Mouse (Mus musculus): ENCODE measurements around the gene Ubtd1. TPM values are rescaled to one million over a fixed set of nuclear protein-coding genes. Genes with fewer than 3 reads are reported as not detected.
A peak's percentile ranks its signal among the peaks of the same experiment; 100 is the strongest.
"Not testable (repeated sequence)": the region's sequence is repeated elsewhere in the genome, so short reads cannot be mapped to it uniquely, and the experiment has no call there.

Gene Ubtd1
- polyA plus RNA-seq, 1 experiment, result 14.9 TPM

GRCm38 (mm10) chr19:42071221-42071620 is 89.7 kb downstream of the Ubtd1 start:
- TF ChIP-seq POLR2A (IDR thresholded peaks at IDR 0.05; ENCODE audit: extremely low read depth, insufficient read depth, low read length) (no peak), CTCF (IDR thresholded peaks at IDR 0.05; ENCODE audit: extremely low read depth, insufficient read depth, low read length) (peak; percentile 30; the same call in 1 of the 2 replicates)
- H3K4me1 ChIP-seq (ENCODE audit: control insufficient read depth, insufficient read depth, low read length), result no peaks in the 10 kb centered on the region
- no peak overlapping the region for H3K4me3 ChIP-seq (ENCODE audit: insufficient read depth, low read length)
- no peak overlapping the region for H3K27ac ChIP-seq (ENCODE audit: insufficient read depth, low read length)

GRCm38 (mm10) chr19:42071886-42072608 is 90.5 kb downstream of the Ubtd1 start:
- no peak overlapping the region for H3K27ac ChIP-seq (ENCODE audit: insufficient read depth, low read length)
- H3K4me3 ChIP-seq (ENCODE audit: insufficient read depth, low read length), result no peak overlapping the region
- no peaks in the 10 kb centered on the region for H3K4me1 ChIP-seq (ENCODE audit: control insufficient read depth, insufficient read depth, low read length)
- no peak for TF ChIP-seq POLR2A (IDR thresholded peaks at IDR 0.05; ENCODE audit: extremely low read depth, insufficient read depth, low read length)
- no peak for TF ChIP-seq CTCF (IDR thresholded peaks at IDR 0.05; ENCODE audit: extremely low read depth, insufficient read depth, low read length)

DNA sequence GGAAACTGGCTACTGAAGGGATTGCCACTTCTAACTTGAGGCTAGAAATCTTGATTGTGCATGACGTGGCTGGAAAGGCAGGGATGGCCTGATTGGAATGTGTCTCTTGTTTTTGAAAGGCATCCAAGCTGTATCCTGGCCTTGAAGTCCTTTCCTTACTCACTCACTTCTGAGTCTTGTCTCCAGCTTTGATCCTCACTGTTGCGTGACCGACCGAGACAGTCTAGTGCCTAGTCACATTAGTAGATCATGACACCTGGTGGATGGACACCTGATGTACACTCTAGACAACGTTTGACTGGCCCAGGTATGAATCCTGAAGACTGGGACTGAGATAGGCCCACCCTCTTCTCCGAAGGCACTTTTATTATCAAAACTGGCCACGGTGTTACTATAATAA is 91.2 kb downstream of the Ubtd1 start:
- H3K4me1 ChIP-seq (ENCODE audit: control insufficient read depth, insufficient read depth, low read length), result no peaks in the 10 kb centered on the region
- no peak overlapping the region for H3K27ac ChIP-seq (ENCODE audit: insufficient read depth, low read length)
- TF ChIP-seq POLR2A (IDR thresholded peaks at IDR 0.05; ENCODE audit: extremely low read depth, insufficient read depth, low read length), result no peak
- H3K4me3 ChIP-seq (ENCODE audit: insufficient read depth, low read length), result no peak overlapping the region

GRCm38 (mm10) chr19:42075051-42075450 is 93.5 kb downstream of the Ubtd1 start:
- H3K27ac ChIP-seq (ENCODE audit: insufficient read depth, low read length), result no peak overlapping the region
- TF ChIP-seq CTCF (IDR thresholded peaks at IDR 0.05; ENCODE audit: extremely low read depth, insufficient read depth, low read length) (no peak), POLR2A (IDR thresholded peaks at IDR 0.05; ENCODE audit: extremely low read depth, insufficient read depth, low read length) (no peak)
- no peak overlapping the region for H3K4me3 ChIP-seq (ENCODE audit: insufficient read depth, low read length)
- no peaks in the 10 kb centered on the region for H3K4me1 ChIP-seq (ENCODE audit: control insufficient read depth, insufficient read depth, low read length)

DNA sequence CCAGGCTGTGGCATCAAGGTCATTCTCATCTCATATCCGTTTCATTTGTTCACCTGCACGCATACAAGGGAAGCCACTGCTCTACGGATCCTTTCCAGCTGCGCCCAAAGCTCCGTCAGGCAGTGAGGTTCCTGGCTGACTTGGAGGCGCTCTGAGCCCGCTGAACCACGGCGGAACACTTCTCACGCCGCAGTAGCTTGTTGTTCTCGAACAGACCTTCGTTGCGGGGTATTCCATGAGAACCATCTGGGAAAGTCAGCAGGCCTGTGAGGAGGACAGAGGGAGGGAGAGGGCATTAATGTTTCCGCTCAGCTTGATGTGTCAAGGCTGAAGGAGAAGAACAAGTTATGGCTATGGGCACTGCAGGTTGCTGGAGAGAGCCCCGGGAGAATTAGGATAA is 94.4 kb downstream of the Ubtd1 start:
- Histone ChIP-seq H3K4me1 (ENCODE audit: control insufficient read depth, insufficient read depth, low read length) (no peaks in the 10 kb centered on the region), H3K27ac (ENCODE audit: insufficient read depth, low read length) (no peak overlapping the region), H3K4me3 (ENCODE audit: insufficient read depth, low read length) (no peak overlapping the region)
- TF ChIP-seq POLR2A (IDR thresholded peaks at IDR 0.05; ENCODE audit: extremely low read depth, insufficient read depth, low read length) (no peak), CTCF (IDR thresholded peaks at IDR 0.05; ENCODE audit: extremely low read depth, insufficient read depth, low read length) (no peak)

DNA sequence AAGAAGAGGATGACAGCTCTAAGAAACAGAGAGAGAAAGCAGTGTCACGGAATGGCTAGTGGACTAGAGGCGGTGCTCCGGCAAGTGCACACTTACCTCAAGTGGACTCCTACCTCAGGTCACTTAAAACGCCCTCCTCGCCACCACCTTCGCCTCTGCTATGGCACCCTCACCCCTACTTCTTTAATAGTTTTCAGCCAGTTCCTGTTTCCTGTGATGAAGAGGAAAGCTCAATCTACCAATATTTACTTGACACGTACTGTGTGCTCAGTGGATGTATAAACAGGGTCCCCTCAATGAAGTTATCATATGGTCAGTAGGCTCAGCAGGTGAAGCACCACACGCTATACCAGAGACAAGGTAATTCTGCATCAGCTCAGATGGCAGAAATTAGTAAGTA is 97.0 kb downstream of the Ubtd1 start:
- TF ChIP-seq CTCF (IDR thresholded peaks at IDR 0.05; ENCODE audit: extremely low read depth, insufficient read depth, low read length), result no peak
- TF ChIP-seq POLR2A (IDR thresholded peaks at IDR 0.05; ENCODE audit: extremely low read depth, insufficient read depth, low read length), result no peak
- H3K27ac ChIP-seq (ENCODE audit: insufficient read depth, low read length), result no peak overlapping the region
- H3K4me1 ChIP-seq (ENCODE audit: control insufficient read depth, insufficient read depth, low read length), result no peaks in the 10 kb centered on the region
- H3K4me3 ChIP-seq (ENCODE audit: insufficient read depth, low read length), result no peak overlapping the region

- Histone ChIP-seq H3K27ac (ENCODE audit: insufficient read depth, low read length) (no peak overlapping the region), H3K4me3 (ENCODE audit: insufficient read depth, low read length) (no peak overlapping the region), H3K4me1 (ENCODE audit: control insufficient read depth, insufficient read depth, low read length) (no peaks in the 10 kb centered on the region)
- TF ChIP-seq CTCF (IDR thresholded peaks at IDR 0.05; ENCODE audit: extremely low read depth, insufficient read depth, low read length) (no peak), POLR2A (IDR thresholded peaks at IDR 0.05; ENCODE audit: extremely low read depth, insufficient read depth, low read length) (no peak)
Measured at GRCm38 (mm10) chr19:42079006-42079405, 97.4 kb downstream of the Ubtd1 start.

GRCm38 (mm10) chr19:42079950-42080349 is 98.4 kb downstream of the Ubtd1 start:
- no peak overlapping the region for H3K4me3 ChIP-seq (ENCODE audit: insufficient read depth, low read length)
- no peaks in the 10 kb centered on the region for H3K4me1 ChIP-seq (ENCODE audit: control insufficient read depth, insufficient read depth, low read length)
- TF ChIP-seq CTCF (IDR thresholded peaks at IDR 0.05; ENCODE audit: extremely low read depth, insufficient read depth, low read length), result no peak
- no peak for TF ChIP-seq POLR2A (IDR thresholded peaks at IDR 0.05; ENCODE audit: extremely low read depth, insufficient read depth, low read length)
- no peak overlapping the region for H3K27ac ChIP-seq (ENCODE audit: insufficient read depth, low read length)

GRCm38 (mm10) chr19:42080469-42080868 is 98.9 kb downstream of the Ubtd1 start:
- Histone ChIP-seq H3K4me1 (ENCODE audit: control insufficient read depth, insufficient read depth, low read length) (no peaks in the 10 kb centered on the region), H3K27ac (ENCODE audit: insufficient read depth, low read length) (no peak overlapping the region), H3K4me3 (ENCODE audit: insufficient read depth, low read length) (no peak overlapping the region)
- TF ChIP-seq POLR2A (IDR thresholded peaks at IDR 0.05; ENCODE audit: extremely low read depth, insufficient read depth, low read length), result no peak
- TF ChIP-seq CTCF (IDR thresholded peaks at IDR 0.05; ENCODE audit: extremely low read depth, insufficient read depth, low read length), result no peak

DNA sequence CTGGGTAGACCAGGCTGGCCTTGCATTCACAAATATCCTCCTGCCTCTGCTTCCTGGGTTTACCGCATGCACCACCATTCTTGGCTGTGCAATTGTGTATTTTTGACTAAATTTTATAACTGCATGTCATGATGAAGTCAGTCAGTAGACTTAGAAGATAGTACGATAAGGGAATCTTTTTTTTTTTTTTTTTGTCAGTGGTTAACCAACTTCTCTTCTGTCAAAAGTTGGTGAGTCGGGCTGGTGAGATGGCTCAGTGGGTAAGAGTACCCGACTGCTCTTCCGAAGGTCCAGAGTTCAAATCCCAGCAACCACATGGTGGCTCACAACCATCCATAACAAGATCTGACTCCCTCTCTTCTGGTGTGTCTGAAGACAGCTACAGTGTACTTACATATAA is 100.0 kb downstream of the Ubtd1 start:
- H3K4me3 ChIP-seq (ENCODE audit: insufficient read depth, low read length), result not testable (repeated sequence)

More for the DNA sequence above, 100.0 kb downstream of the Ubtd1 start:
- H3K27ac ChIP-seq (ENCODE audit: insufficient read depth, low read length); H3K4me1 ChIP-seq (ENCODE audit: control insufficient read depth, insufficient read depth, low read length): not testable (repeated sequence)

Other genes starting within 250 kb of the Ubtd1 start
- 20.3 and 29.9 TPM in 2 replicates for gene Slit1, start 238.1 kb upstream of the Ubtd1 start, polyA plus RNA-seq (2012; rRNA removed)
- gene Arhgap19, start 179.7 kb upstream of the Ubtd1 start, polyA plus RNA-seq (2012; rRNA removed), result 2.7 and 3.0 TPM in 2 replicates
- 9.3 and 10.5 TPM in 2 replicates for gene Frat1, start 151.8 kb upstream of the Ubtd1 start, polyA plus RNA-seq (2012; rRNA removed)
- gene Frat2, start 133.6 kb upstream of the Ubtd1 start, polyA plus RNA-seq (2012; rRNA removed), result 5.8 and 6.2 TPM in 2 replicates
- gene Rrp12, start 85.6 kb upstream of the Ubtd1 start, polyA plus RNA-seq (2012; rRNA removed), result 18.6 and 18.9 TPM in 2 replicates
- 738 and 764 TPM in 2 replicates for gene Pgam1, start 69.8 kb upstream of the Ubtd1 start, polyA plus RNA-seq (2012; rRNA removed)
- 27.8 and 28.6 TPM in 2 replicates for gene Exosc1, start 48.3 kb upstream of the Ubtd1 start, polyA plus RNA-seq (2012; rRNA removed)
- gene Zdhhc16, start 48.3 kb upstream of the Ubtd1 start, polyA plus RNA-seq (2012; rRNA removed), result 70.0 and 71.7 TPM in 2 replicates
- gene Mms19, start 606 bp upstream of the Ubtd1 start, polyA plus RNA-seq (2012; rRNA removed), result 44.3 and 52.0 TPM in 2 replicates
- 0.33 and 0.45 TPM in 2 replicates for gene Ankrd2, start 54.2 kb downstream of the Ubtd1 start, polyA plus RNA-seq (2012; rRNA removed)
- 1.4 and 1.9 TPM in 2 replicates for gene Hoga1, start 63.8 kb downstream of the Ubtd1 start, polyA plus RNA-seq (2012; rRNA removed)
- gene 4933411K16Rik, start 70.5 kb downstream of the Ubtd1 start, polyA plus RNA-seq (2012; rRNA removed), result 0.08 and 0.13 TPM in 2 replicates
- 84.2 and 91.9 TPM in 2 replicates for gene Morn4, start 104.6 kb downstream of the Ubtd1 start, polyA plus RNA-seq (2012; rRNA removed)
- 56.8 and 57.0 TPM in 2 replicates for gene Pi4k2a, start 108.7 kb downstream of the Ubtd1 start, polyA plus RNA-seq (2012; rRNA removed)
- 36.3 and 41.1 TPM in 2 replicates for gene Avpi1, start 147.3 kb downstream of the Ubtd1 start, polyA plus RNA-seq (2012; rRNA removed)
- gene Marveld1, start 165.6 kb downstream of the Ubtd1 start, polyA plus RNA-seq (2012; rRNA removed), result 14.4 and 16.8 TPM in 2 replicates
- gene Zfyve27, start 182.2 kb downstream of the Ubtd1 start, polyA plus RNA-seq (2012; rRNA removed), result 107 and 126 TPM in 2 replicates
- 1.2 and 1.9 TPM in 2 replicates for gene Sfrp5, start 220.5 kb downstream of the Ubtd1 start, polyA plus RNA-seq (2012; rRNA removed)

Data from cortical plate, adult 2 months (tissue).